Mouse (Mus musculus): ENCODE results near the gene Hmga2. TPM values are rescaled to one million over a fixed set of nuclear protein-coding genes. Genes with fewer than 3 reads are reported as not detected.
A peak's percentile ranks its signal among the peaks of the same experiment; 100 is the strongest.

Gene Hmga2
- polyA plus RNA-seq (2012; ENCODE audit: insufficient read depth, low replicate concordance) = 5.4 and 7.0 TPM in 2 replicates

DNA sequence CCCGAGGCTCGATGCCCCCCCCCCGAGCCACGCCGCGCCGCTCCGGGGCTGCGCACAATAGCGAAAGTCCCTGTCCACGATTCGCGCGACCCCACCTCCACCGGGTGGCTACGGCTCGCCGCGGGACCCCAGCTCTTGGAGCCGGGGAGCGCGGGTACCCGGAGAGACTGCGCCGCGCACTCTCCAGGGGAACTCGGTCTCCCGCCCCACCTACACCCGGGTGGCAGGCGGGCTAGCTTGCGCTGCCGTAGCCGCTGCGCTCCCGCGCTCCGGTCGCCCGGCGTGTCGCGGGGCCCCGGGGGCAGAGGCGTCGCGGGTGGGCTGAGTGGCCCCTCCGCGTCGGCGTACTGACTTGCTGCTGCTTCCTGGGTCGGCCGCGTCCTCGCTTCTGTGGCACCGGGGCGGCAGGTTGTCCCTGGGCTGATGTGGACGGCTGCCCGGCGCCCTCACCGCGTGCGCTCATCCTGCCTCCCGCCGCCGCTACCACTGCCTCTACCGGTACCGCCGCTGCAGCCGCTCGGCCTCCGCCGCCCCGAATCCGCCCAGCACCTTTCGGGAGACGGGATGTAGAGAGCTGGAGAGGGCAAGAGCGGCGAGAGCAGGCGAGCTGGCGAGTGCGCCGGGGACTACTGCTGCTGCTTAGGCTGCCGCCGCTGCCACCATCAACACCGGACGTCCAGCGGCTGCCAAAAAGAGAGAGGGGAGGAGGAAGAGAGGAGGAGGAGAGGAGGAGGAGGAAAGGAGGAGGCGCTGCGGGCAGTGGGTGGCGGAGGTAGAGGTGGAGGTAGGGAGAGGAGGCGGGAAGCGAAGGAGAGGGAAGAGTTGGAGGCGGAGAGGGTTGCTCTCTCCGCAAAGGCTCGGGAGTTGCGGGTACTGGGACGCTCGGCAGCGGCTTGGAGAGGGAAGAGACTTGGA lies at the start of gene Hmga2:
Hmga2 (minus strand) TSS at position 869 of the 915 bp plus-strand sequence.
- H3K9me3 ChIP-seq = no peaks in the 10 kb centered on the region
- peak within 1 kb of the TSS; percentile 95 for H3K4me3 ChIP-seq (replicated peaks)
- TF ChIP-seq GATA1 (IDR thresholded peaks at IDR 0.05; ENCODE audit: borderline replicate concordance, low read length) (no peak), FLI1 (IDR thresholded peaks at IDR 0.05; ENCODE audit: low read length) (no peak)
- H3K27me3 ChIP-seq (replicated peaks) = peaks cover 41% of the 10 kb centered on the region
- peaks cover 40% of the 10 kb centered on the region for H3K4me1 ChIP-seq
- no peaks in the 10 kb centered on the region for H3K36me3 ChIP-seq (replicated peaks; ENCODE audit: low read length)

DNA sequence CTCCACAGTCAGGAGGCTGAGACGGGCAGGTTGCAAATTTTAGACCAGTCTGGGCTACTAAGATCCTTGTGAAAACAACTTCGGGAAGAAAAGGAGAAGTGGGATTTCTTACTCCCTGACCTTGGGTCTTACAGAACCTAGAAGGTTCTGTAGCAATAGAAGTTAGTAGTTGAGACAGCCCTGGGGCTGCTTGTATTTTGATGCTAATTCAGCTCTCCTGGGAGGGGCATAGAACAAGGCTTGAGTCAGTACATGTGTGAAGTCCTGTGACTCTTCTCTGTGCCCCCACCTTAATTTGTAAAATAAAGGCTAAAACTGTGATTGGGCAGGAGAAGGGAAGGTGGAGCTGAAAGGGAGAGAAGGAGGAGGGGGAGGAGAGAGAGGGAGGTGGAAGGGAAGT lies 46.7 kb upstream of the Hmga2 start:
- H3K9me3 ChIP-seq = peaks cover 21% of the 10 kb centered on the region
- H3K27me3 ChIP-seq (replicated peaks) = peaks cover 5% of the 10 kb centered on the region
- H3K4me3 ChIP-seq (replicated peaks) = no peak overlapping the region
- H3K4me1 ChIP-seq = no peaks in the 10 kb centered on the region
- no peaks in the 10 kb centered on the region for H3K36me3 ChIP-seq (replicated peaks; ENCODE audit: low read length)
- no peak for TF ChIP-seq FLI1 (IDR thresholded peaks at IDR 0.05; ENCODE audit: low read length)
- no peak for TF ChIP-seq GATA1 (IDR thresholded peaks at IDR 0.05; ENCODE audit: borderline replicate concordance, low read length)

DNA sequence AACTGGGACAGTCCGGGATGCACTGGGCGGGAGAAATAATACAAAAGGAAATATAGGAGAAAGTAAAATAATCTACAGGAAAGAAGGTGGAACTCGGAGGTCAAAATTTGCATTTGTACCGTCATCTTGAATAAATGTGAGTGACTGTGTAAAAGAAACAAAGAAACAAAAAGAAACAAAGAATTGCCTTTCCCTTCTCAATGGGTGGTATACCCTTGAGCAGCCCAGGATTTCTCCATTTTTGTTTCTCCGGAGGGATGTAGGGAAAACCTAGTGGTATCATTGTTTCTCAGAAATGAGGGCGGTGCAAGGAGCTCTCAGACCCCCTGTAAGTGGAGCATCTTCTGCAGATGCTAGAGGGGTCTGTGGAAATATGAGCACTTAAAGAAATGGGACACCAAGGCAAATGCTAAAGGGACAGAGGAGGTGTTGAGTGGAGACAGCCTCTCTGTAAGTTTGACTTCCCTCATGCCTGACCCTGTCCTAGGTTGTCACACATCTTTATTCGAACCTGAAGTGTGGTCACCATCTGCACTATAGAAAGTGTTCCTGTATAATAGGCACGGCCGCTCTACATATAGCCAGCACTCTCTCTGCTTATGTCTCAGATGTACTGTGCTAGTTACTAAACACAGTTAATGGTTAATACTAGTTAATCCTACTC lies 45.8 kb upstream of the Hmga2 start:
- Histone ChIP-seq H3K4me1 (no peaks in the 10 kb centered on the region), H3K27me3 (replicated peaks) (peaks cover 2% of the 10 kb centered on the region), H3K4me3 (replicated peaks) (no peak overlapping the region), H3K36me3 (replicated peaks; ENCODE audit: low read length) (no peaks in the 10 kb centered on the region), H3K9me3 (peaks cover 20% of the 10 kb centered on the region)
- TF ChIP-seq FLI1 (IDR thresholded peaks at IDR 0.05; ENCODE audit: low read length) = no peak
- TF ChIP-seq GATA1 (IDR thresholded peaks at IDR 0.05; ENCODE audit: borderline replicate concordance, low read length) = no peak

DNA sequence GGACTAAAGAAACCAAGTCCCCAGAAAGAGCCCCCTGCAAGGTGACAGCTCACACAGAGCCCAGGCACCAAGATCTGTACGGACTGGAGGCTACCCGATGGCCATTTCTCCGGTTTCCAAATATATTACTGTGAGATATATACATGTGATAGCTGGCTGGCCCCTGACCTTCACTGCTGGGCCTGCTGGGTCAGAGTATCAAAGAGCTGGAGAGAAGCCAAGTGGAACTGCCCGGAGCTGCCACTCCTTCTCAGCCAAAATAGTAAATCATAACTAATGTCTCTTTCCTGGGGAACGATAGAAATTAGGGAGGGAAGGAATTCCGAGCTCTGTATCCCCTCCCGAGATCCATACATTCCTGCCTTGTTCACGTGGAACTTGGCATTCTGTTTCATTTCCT lies 40.0 kb upstream of the Hmga2 start:
- Histone ChIP-seq H3K4me3 (replicated peaks) (no peak overlapping the region), H3K36me3 (replicated peaks; ENCODE audit: low read length) (no peaks in the 10 kb centered on the region), H3K27me3 (replicated peaks) (no peaks in the 10 kb centered on the region), H3K4me1 (no peaks in the 10 kb centered on the region), H3K9me3 (peaks cover 13% of the 10 kb centered on the region)
- TF ChIP-seq FLI1 (IDR thresholded peaks at IDR 0.05; ENCODE audit: low read length) = no peak
- TF ChIP-seq GATA1 (IDR thresholded peaks at IDR 0.05; ENCODE audit: borderline replicate concordance, low read length) = no peak

DNA sequence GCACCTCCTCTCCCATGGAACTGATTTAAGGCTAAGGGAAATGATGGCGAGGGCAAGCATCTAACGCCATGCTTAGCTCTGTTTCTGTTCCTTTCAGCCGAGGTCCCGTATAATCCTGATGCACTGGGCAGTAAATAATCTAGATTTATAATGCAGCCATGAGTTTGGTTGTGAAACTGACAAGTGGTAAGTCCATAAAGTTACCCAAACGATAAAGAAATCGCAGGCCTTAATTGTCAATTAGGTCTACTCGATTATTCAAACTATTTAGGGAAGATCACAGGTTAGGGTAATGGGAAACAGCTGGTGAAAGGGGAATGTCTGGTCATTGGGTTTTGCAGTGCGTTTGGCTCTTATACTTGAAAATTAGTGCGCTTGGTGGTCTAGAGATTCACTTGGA lies 37.5 kb upstream of the Hmga2 start:
- H3K4me1 ChIP-seq = no peaks in the 10 kb centered on the region
- no peaks in the 10 kb centered on the region for H3K9me3 ChIP-seq
- TF ChIP-seq GATA1 (IDR thresholded peaks at IDR 0.05; ENCODE audit: borderline replicate concordance, low read length) (no peak), FLI1 (IDR thresholded peaks at IDR 0.05; ENCODE audit: low read length) (no peak)
- H3K27me3 ChIP-seq (replicated peaks) = no peaks in the 10 kb centered on the region
- H3K4me3 ChIP-seq (replicated peaks) = no peak overlapping the region
- no peaks in the 10 kb centered on the region for H3K36me3 ChIP-seq (replicated peaks; ENCODE audit: low read length)

DNA sequence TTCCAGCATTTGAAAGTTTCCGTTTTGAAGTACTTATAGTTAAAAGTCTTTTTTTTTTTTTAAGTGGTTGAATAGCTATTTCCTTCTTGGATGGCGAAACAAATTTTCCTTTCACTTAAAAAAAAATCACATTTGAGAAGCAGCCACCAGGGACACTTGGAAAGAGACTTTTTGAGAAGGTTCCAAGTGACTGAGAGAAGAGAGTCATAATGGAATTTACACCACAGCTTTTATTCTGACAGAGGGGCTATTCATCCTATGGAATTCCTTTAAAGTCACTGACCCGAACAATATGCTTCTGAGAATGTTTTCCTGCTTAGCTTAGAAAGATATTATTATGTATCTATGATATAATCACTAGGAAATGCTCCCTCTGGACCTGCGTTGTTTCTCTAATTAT lies 36.7 kb upstream of the Hmga2 start:
- H3K4me3 ChIP-seq (replicated peaks) = no peak overlapping the region
- no peaks in the 10 kb centered on the region for H3K9me3 ChIP-seq
- no peaks in the 10 kb centered on the region for H3K27me3 ChIP-seq (replicated peaks)
- H3K4me1 ChIP-seq = no peaks in the 10 kb centered on the region
- TF ChIP-seq GATA1 (IDR thresholded peaks at IDR 0.05; ENCODE audit: borderline replicate concordance, low read length) (no peak), FLI1 (IDR thresholded peaks at IDR 0.05; ENCODE audit: low read length) (no peak)
- H3K36me3 ChIP-seq (replicated peaks; ENCODE audit: low read length) = no peaks in the 10 kb centered on the region

DNA sequence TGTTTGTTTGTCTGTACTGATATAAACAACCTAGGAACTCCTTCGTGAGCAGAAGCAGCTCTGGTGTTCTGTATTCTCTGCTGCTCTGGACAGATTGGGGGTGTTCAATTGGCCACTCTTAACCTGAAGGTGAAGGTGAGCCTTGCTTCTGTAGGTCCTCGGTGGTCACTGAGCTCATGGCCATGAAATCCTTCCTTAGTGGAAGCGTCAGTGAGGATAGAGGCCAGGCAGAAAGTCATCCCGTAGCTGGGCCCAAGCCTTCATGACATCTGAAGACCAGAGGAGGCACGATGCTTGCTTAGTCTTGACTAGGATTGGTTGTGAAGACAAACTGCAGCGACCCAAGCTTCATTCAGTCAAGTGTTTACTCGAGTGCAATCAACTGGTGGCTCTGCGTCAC lies 35.9 kb upstream of the Hmga2 start:
- Histone ChIP-seq H3K4me1 (no peaks in the 10 kb centered on the region), H3K27me3 (replicated peaks) (no peaks in the 10 kb centered on the region), H3K9me3 (no peaks in the 10 kb centered on the region), H3K36me3 (replicated peaks; ENCODE audit: low read length) (no peaks in the 10 kb centered on the region), H3K4me3 (replicated peaks) (no peak overlapping the region)
- TF ChIP-seq GATA1 (IDR thresholded peaks at IDR 0.05; ENCODE audit: borderline replicate concordance, low read length) (no peak), FLI1 (IDR thresholded peaks at IDR 0.05; ENCODE audit: low read length) (no peak)

DNA sequence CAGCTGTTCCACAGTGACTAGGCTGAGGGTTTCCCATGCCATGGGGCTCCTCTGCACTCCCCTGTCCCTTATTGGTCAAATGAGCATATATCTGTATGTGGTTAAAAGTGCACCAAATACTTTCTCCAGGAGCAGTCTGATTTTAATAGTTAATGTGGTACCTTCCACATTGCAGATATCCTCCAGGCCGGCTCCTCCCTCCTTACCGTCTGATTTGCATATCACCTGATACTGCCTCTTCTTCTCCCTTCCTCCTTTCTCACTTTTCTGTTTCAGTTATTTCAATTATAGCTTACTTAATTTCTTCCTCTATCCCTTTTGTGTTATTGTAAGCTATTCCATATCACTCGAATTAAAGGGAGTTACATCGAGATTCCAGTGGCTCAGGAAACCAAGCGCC lies 27.7 kb upstream of the Hmga2 start:
- Histone ChIP-seq H3K4me1 (peaks cover 4% of the 10 kb centered on the region; the same call in 1 of the 2 replicates), H3K36me3 (replicated peaks; ENCODE audit: low read length) (no peaks in the 10 kb centered on the region), H3K4me3 (replicated peaks) (no peak overlapping the region), H3K27me3 (replicated peaks) (peaks cover 1% of the 10 kb centered on the region), H3K9me3 (0 out of 2 replicates have a peak, but pooled peaks cover 4% of the 10 kb centered on the region)
- TF ChIP-seq GATA1 (IDR thresholded peaks at IDR 0.05; ENCODE audit: borderline replicate concordance, low read length) (no peak), FLI1 (IDR thresholded peaks at IDR 0.05; ENCODE audit: low read length) (no peak)

DNA sequence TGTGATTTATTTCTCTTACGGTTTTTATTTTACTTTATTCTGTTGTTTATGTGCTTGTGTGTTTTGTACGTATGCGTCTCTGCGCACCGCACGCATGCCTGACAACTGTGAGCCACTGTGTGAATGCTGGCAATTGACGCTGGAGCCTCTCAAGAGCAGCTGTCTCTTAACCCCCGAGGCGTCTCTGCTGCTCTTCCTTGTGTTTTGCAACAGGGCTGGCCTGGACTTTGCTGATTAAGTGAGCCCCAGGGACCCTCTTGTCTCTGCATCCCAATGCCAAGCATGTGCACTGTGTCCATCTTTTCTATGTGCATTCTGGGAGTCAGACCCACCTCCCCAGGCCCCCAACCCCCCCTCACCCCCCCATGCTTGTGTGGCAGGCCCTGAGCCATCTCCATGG lies 24.5 kb upstream of the Hmga2 start:
- no peak overlapping the region for H3K4me3 ChIP-seq (replicated peaks)
- H3K4me1 ChIP-seq = peaks cover 7% of the 10 kb centered on the region; the same call in 1 of the 2 replicates
- TF ChIP-seq FLI1 (IDR thresholded peaks at IDR 0.05; ENCODE audit: low read length) (no peak), GATA1 (IDR thresholded peaks at IDR 0.05; ENCODE audit: borderline replicate concordance, low read length) (no peak)
- H3K9me3 ChIP-seq = 0 out of 2 replicates have a peak, but pooled peaks cover 4% of the 10 kb centered on the region
- H3K36me3 ChIP-seq (replicated peaks; ENCODE audit: low read length) = no peaks in the 10 kb centered on the region
- H3K27me3 ChIP-seq (replicated peaks) = peaks cover 1% of the 10 kb centered on the region

DNA sequence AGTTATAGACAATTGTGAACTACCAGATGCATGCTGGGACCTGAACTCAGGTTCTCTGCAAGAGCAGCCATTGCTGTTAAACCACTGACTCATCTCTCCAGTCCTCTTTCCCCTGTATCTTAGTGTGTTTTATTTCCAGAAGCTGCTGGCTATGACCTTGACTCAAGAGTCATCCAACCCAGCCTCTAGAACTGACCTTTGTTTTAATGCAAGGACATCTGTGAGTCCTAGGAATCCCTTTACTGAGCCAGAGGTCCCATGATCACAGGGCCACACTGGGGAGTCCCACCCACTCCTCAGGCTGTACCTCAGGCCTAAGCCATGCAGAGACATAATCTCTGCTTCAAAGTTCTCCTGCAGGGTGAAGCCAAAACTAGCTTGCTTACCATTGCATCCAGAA lies 21.8 kb upstream of the Hmga2 start:
- Histone ChIP-seq H3K27me3 (replicated peaks) (no peaks in the 10 kb centered on the region), H3K36me3 (replicated peaks; ENCODE audit: low read length) (no peaks in the 10 kb centered on the region), H3K4me1 (peaks cover 14% of the 10 kb centered on the region), H3K4me3 (replicated peaks) (no peak overlapping the region), H3K9me3 (no peaks in the 10 kb centered on the region)
- no peak for TF ChIP-seq GATA1 (IDR thresholded peaks at IDR 0.05; ENCODE audit: borderline replicate concordance, low read length)
- TF ChIP-seq FLI1 (IDR thresholded peaks at IDR 0.05; ENCODE audit: low read length) = no peak
